Mouse (Mus musculus): Measurements from ENCODE around the gene Filip1l.

Gene Filip1l

GRCm38 (mm10) chr16:57389566-57390251 is 36.8 kb downstream of the Filip1l start:
- in situ Hi-C loops (cut with MboI; ENCODE audit: low pct_unique_long_range_greater_than_20kb in 1 of 2, low sequenced_read_pairs in 2 of 2, unreplicated experiment in 1 of 2), result loop anchor here in 1 of 2 experiments (10.0 kb wide), 1 partner anchor 145 kb away; no protein-coding TSS in a partner anchor

GRCm38 (mm10) chr16:57391171-57391570 is 38.3 kb downstream of the Filip1l start:
- in situ Hi-C loops (cut with MboI; ENCODE audit: low pct_unique_long_range_greater_than_20kb in 1 of 2, low sequenced_read_pairs in 2 of 2, unreplicated experiment in 1 of 2), result loop anchor here in 1 of 2 experiments (10.0 kb wide), 1 partner anchor 146 kb away; no protein-coding TSS in a partner anchor

GRCm38 (mm10) chr16:57392461-57392860 is 39.6 kb downstream of the Filip1l start:
- in situ Hi-C loops (cut with MboI; ENCODE audit: low pct_unique_long_range_greater_than_20kb in 1 of 2, low sequenced_read_pairs in 2 of 2, unreplicated experiment in 1 of 2), result loop anchor here in 1 of 2 experiments (10.0 kb wide), 1 partner anchor 148 kb away; no protein-coding TSS in a partner anchor

GRCm38 (mm10) chr16:57393161-57393560 is 40.3 kb downstream of the Filip1l start:
- in situ Hi-C loops (cut with MboI; ENCODE audit: low pct_unique_long_range_greater_than_20kb in 1 of 2, low sequenced_read_pairs in 2 of 2, unreplicated experiment in 1 of 2), result loop anchor here in 1 of 2 experiments (10.0 kb wide), 1 partner anchor 148 kb away; no protein-coding TSS in a partner anchor

GRCm38 (mm10) chr16:57396249-57396648 is 43.4 kb downstream of the Filip1l start:
- in situ Hi-C loops (cut with MboI; ENCODE audit: low pct_unique_long_range_greater_than_20kb in 1 of 2, low sequenced_read_pairs in 2 of 2, unreplicated experiment in 1 of 2), result loop anchor here (5.0 to 10.0 kb wide), 2 partner anchors 149 to 151 kb away; no protein-coding TSS in a partner anchor

DNA sequence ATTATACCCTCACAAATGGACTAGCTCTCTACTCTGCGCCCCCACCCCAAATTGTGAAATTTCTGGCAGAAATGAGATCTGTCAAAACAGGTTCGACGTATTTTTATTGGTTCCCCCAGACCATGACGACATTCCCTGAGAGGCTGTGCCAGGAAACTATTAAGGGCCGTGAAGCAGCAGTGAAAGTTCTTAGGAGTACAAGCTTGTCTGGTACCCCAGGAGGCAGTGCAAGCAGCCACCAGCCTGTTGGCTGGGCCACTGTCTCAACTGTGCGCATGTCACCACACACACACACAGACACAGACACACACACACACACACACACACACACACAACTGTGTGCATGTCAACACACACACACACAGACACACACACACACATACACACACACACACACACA is 45.0 kb downstream of the Filip1l start:
- in situ Hi-C loops (cut with MboI; ENCODE audit: low pct_unique_long_range_greater_than_20kb in 1 of 2, low sequenced_read_pairs in 2 of 2, unreplicated experiment in 1 of 2), result loop anchor here (5.0 to 10.0 kb wide), 2 partner anchors 151 to 153 kb away; no protein-coding TSS in a partner anchor

GRCm38 (mm10) chr16:57398387-57399214 is 45.7 kb downstream of the Filip1l start:
- in situ Hi-C loops (cut with MboI; ENCODE audit: low pct_unique_long_range_greater_than_20kb in 1 of 2, low sequenced_read_pairs in 2 of 2, unreplicated experiment in 1 of 2), result loop anchor here (5.0 to 10.0 kb wide), 2 partner anchors 151 to 154 kb away; no protein-coding TSS in a partner anchor

DNA sequence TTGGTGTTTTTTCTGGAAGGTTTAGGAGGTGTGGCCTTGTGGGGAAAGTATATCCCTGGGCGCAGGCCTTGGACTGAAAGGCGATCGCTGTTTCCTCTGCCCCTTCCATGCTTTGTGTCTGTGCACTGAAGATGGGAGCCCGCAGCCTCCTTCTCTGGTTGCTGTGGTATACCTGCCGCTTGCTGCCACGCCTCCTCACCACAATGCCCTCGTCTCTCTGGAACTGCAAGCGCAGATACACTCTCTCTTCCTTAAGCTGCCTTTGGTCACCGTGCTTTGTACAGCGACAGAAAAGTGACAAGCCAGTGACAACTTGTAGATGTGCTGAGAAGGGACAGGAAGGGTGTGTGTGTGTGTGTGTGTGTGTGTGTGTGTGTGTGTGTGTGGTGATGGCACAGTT is 46.7 kb downstream of the Filip1l start:
- in situ Hi-C loops (cut with MboI; ENCODE audit: low pct_unique_long_range_greater_than_20kb in 1 of 2, low sequenced_read_pairs in 2 of 2, unreplicated experiment in 1 of 2), result loop anchor here (5.0 to 10.0 kb wide), 2 partner anchors 152 to 155 kb away; no protein-coding TSS in a partner anchor

DNA sequence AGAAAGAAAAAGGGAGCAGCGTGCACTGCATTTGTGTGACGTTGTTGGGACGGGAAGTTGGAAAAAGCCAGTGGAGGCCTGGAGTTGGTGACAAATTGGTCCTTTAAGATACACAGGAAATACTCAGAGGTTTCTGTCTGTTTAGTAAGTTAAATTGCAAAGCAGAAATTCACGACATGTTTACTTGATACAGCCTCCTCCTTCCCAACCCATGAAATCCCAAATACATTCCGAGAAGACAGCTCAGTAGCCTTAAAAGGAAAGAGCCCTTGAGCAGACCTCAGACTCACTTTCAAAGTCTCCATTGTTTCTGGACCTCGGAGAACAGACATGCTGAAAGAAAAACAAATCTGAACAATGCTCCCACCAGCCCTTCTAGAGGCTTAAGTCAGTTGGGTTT is 48.8 kb downstream of the Filip1l start:
- in situ Hi-C loops (cut with MboI; ENCODE audit: low pct_unique_long_range_greater_than_20kb in 1 of 2, low sequenced_read_pairs in 2 of 2, unreplicated experiment in 1 of 2), result no loop called here

DNA sequence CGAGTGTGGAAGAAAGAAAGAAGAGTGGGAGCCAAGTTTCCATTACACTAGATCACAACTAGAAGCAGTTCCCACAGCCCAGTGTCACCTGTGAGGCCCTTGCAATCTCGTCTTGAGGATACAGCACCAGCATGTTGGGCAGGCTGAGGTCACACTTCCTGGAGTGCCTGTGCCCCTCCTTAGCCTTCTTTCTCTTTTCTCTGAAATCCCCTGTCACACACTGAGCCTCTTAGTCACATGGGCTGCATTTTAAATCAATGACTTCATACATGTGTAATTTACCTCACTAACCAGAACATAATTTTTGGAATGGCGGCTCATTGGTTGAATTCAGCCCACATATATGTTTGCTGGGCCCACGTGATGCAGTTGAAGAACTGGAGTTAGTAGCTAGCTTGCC is 50.0 kb downstream of the Filip1l start:
- in situ Hi-C loops (cut with MboI; ENCODE audit: low pct_unique_long_range_greater_than_20kb in 1 of 2, low sequenced_read_pairs in 2 of 2, unreplicated experiment in 1 of 2), result no loop called here

- in situ Hi-C loops (cut with MboI; ENCODE audit: low pct_unique_long_range_greater_than_20kb in 1 of 2, low sequenced_read_pairs in 2 of 2, unreplicated experiment in 1 of 2), result no loop called here
These were observed 50.9 kb downstream of the Filip1l start for GRCm38 (mm10) chr16:57403825-57404224.

DNA sequence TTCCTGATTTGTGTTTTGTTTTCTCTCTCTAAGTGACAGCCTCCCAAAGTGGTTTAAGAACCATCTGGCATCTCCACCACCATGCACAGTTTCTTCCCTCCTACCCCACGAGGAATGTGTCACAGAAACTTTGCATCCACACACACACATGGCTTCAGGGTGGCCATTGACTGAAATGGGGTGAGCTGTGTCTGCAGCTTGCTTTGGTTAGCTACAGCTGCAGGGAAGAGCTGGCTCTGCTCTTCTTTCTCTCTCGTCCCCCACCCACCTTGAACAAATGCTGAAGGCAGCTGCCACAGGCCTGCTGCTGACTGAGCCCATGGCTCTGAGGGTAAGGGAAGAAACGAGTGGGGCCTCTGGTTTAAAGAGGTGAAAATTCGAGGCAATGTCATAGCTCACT is 59.9 kb downstream of the Filip1l start:
- in situ Hi-C loops (cut with MboI; ENCODE audit: low pct_unique_long_range_greater_than_20kb in 1 of 2, low sequenced_read_pairs in 2 of 2, unreplicated experiment in 1 of 2), result no loop called here

DNA sequence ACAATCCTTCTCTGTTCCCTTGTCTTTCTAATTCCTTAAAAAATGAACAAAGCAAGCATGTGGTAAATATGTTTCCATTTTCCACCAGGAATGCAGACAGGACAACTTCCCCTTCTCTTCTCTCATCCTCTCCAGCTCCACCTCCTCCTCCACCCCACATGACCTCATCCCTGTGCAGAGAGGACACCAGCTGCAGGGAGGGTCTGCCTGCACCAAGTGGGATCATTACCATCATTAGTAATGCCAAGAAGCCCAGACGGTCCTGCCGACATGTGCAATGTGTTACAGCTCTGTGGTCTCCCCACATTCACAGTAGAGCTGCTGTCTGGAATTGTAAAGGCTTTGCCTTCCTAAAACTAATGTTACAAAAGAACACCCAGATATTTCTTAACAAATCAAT is 63.2 kb downstream of the Filip1l start:
- in situ Hi-C loops (cut with MboI; ENCODE audit: low pct_unique_long_range_greater_than_20kb in 1 of 2, low sequenced_read_pairs in 2 of 2, unreplicated experiment in 1 of 2), result no loop called here

GRCm38 (mm10) chr16:57417017-57417416 is 64.1 kb downstream of the Filip1l start:
- in situ Hi-C loops (cut with MboI; ENCODE audit: low pct_unique_long_range_greater_than_20kb in 1 of 2, low sequenced_read_pairs in 2 of 2, unreplicated experiment in 1 of 2), result no loop called here

DNA sequence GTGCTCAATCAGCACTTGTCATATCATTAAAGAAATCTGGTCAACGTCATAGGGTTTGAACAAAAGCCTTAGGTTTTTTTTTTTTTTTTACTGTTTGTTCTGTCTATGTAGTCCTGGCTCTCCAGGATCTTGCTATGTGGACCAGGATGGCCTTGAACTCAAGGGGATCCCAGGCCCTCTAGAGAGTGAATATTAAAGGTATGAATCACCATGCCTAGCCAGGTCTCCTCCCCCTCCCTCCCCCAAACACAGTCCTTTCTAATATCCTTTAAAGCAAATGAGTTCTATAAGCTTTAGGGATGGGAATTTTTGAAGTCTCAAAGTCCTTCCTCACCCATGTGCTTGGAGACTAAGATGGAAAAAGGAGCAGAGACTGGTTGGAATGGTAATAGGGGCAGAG is 65.1 kb downstream of the Filip1l start:
- in situ Hi-C loops (cut with MboI; ENCODE audit: low pct_unique_long_range_greater_than_20kb in 1 of 2, low sequenced_read_pairs in 2 of 2, unreplicated experiment in 1 of 2), result no loop called here

DNA sequence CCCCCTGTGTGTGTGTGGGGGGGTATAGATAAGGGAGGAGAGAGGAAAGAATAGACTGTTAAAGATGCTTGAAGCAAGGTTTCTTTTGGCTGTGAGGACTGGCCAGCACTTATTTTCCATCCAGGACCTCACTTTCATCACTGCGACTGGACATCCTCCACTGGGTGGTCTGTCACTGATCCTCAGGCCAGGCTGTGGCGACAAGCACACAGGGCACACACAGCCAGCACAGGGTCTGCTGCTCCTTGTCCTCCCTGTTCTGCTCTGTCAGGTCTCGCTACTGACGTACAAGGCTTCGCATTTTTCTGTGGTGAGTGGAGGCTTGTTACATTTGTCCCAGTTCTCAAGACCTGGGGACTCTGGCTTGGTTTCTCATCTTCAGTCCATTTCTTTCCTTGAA is 66.4 kb downstream of the Filip1l start:
- in situ Hi-C loops (cut with MboI; ENCODE audit: low pct_unique_long_range_greater_than_20kb in 1 of 2, low sequenced_read_pairs in 2 of 2, unreplicated experiment in 1 of 2), result no loop called here

DNA sequence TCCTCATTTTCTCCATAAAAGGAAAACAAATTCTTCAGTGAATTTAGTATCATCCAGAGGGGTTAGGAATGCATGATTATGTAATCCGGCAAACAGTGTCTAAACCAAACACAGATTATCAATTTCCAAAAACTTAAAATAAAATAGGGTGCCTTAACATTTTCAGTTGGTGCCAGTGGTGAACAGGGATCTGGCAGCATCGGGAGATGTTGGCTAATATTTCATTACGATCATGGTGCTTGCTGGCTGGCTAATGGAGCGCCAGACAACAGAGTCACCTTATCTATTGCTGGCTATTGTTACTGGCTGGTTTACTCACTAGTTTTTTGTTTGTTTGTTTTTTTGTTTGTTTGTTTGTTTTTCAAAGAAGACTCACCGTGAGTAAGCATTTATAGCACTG is 67.0 kb downstream of the Filip1l start:
- in situ Hi-C loops (cut with MboI; ENCODE audit: low pct_unique_long_range_greater_than_20kb in 1 of 2, low sequenced_read_pairs in 2 of 2, unreplicated experiment in 1 of 2), result no loop called here

GRCm38 (mm10) chr16:57420773-57421556 is 68.1 kb downstream of the Filip1l start:
- in situ Hi-C loops (cut with MboI; ENCODE audit: low pct_unique_long_range_greater_than_20kb in 1 of 2, low sequenced_read_pairs in 2 of 2, unreplicated experiment in 1 of 2), result no loop called here
